Mouse (Mus musculus): ENCODE data around the gene Sgk2.

Sgk2 gene

GRCm38 (mm10) chr2:162987218-162987617 lies at the start of gene Sgk2:
Gene Sgk2, plus strand, starts transcription at chr2:162987330.
- peak in 1 of 2 experiments; percentile 39 for DNase-seq (ENCODE audit: low spot score in 2 of 2)

- no peak for DNase-seq (ENCODE audit: low spot score in 2 of 2)
Measured at GRCm38 (mm10) chr2:162939562-162939961, 47.6 kb upstream of the Sgk2 start.

DNA sequence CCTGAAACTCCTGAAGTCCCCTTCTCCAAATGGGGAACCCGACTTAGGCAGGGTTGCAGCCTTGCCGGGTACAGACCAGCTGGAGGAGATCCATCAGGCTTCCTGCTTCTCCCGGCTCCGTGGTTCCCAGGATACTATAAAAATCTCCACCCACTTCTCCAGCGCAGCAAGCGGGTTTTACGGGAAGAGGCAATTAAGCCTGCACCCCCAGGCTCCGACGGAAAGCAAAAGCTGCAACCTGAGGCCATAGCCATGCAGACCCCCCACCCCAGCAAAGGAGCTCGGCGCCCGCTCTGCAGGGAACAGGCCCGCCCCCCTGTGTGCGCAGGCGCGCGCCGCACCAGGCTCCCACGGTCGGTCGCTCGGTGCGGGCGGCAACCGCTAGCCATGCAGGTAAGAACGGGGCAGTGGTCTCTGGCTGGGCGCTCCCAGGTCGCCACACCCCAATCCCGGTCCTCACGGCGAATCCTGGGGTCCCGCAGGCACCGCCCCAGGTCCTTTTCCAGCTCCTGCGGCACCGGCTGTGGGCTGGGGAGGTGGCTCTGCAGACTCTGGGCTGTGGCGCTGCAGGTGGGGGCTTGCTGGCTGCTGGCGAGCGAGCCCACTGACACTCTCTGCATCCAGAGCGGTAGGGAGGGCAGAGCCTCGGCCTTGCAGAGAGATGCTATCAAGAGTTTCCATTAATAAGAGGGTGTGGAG lies 43.8 kb upstream of the Sgk2 start, which contains the start of gene L3mbtl1:
Gene L3mbtl1, plus strand, starts transcription at position 325 of the 699 bp plus-strand sequence.
- no peak for DNase-seq (ENCODE audit: low spot score in 2 of 2)

GRCm38 (mm10) chr2:162943931-162944330 lies 43.2 kb upstream of the Sgk2 start:
- no peak for DNase-seq (ENCODE audit: low spot score in 2 of 2)

DNA sequence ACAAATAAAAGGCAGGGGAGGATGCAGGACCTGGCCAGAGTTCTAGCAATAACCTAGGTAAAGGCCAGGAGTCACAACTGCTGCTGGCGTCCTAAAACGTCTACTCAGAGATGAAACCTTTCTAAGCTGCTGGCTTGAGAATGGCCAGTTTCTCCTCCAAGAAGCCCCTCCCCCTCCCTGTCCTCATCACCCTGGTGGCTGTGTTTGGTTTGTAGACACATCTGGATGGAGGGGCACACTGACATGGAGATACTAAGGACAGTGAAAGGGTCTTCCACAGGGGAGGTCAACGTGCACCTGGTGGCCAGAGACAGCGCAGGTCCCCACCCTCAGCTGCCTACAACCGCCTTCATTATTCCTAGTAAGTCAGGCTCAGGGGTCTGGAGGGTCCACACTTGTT lies 40.2 kb upstream of the Sgk2 start:
- no peak for DNase-seq (ENCODE audit: low spot score in 2 of 2)

- DNase-seq (ENCODE audit: low spot score in 2 of 2) = peak; percentile 17 to 47
Measured at GRCm38 (mm10) chr2:162947736-162948135, 39.4 kb upstream of the Sgk2 start.

DNA sequence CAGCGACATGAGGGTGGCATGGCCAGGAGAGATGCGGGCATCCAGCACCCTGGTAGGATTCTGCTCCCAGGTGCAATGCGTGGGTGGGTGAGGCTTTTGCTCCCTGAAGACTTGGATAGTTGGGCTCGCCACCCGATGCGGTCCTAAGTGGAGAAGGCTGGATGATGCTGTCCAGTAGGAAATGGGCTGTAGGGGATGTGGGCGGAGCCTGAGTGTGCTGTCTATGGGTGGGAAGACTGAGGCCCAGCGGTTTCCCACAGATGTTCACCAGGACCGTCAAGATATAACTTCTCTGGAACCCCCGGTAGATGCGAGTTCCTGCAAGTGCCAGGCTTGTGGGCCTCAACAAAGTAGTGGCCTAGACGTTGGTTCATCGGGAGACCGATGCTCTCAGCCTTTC lies 38.9 kb upstream of the Sgk2 start:
- DNase-seq (ENCODE audit: low spot score in 2 of 2) = no peak

- no peak for DNase-seq (ENCODE audit: low spot score in 2 of 2)
Measured at GRCm38 (mm10) chr2:162950776-162951175, 36.4 kb upstream of the Sgk2 start.

DNA sequence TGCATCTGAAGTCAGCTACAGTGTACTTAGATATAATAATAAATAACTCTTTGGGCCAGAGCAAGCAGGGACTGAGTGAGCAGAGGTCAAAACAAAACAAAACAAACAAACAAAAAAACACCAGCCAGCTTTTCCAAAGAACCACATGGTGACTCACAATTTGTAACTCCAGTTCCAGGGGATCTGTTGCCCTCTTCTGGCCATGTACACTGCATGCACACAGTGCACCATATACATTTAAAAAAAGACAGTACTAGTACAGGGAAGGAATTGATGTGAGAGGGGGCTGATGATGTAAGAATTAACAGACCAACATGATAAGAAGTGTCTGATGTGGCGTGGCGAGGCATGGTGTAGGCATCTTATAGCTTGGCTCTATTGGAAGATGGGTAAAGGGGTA lies 30.3 kb upstream of the Sgk2 start:
- DNase-seq (ENCODE audit: low spot score in 2 of 2) = no peak

- no peak for DNase-seq (ENCODE audit: low spot score in 2 of 2)
Measured at GRCm38 (mm10) chr2:162961321-162961720, 25.8 kb upstream of the Sgk2 start.

DNA sequence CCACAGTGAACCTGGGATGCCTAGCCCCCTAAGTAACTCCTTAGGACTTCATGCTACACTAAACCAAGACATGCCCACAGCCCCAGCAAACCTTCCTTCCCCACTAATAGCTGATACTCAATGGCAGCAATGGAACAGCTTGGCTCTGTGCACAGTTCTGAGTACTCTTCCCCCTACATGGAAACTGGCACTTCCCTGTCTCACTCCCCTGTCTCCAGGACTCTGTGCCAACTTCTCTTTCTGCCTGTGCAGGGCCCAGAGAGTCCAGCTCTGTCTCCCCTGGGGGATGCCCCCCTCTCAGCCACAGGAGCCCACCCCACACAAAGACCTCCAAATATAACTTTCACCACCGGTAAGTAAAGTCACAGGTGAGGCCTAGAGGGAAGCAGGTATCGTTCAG lies 20.4 kb upstream of the Sgk2 start:
- DNase-seq (ENCODE audit: low spot score in 2 of 2) = no peak

- no peak for DNase-seq (ENCODE audit: low spot score in 2 of 2)
Measured at GRCm38 (mm10) chr2:162968357-162968756, 18.8 kb upstream of the Sgk2 start.

DNA sequence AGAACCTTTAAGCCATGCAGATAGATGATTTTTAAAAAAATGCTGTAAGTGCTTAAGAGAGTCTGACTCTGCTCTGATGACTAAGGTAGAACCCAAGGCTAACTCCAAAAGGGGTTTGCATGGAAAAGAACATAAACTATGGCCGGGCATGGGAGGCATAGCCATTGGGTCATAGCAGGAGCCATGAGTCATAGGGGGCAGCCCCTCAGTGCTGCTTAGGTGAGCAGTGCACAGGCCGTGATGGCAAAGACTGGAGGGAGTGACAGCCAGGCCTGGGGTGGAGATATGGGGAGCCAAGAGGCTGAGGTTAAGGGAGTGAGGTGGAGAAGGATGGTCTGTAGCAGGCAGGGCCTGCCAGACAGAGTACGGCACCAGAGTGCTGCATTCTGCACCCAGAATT lies 18.0 kb upstream of the Sgk2 start:
- no peak for DNase-seq (ENCODE audit: low spot score in 2 of 2)

- DNase-seq (ENCODE audit: low spot score in 2 of 2) = no peak
Measured at GRCm38 (mm10) chr2:162970896-162971295, 16.2 kb upstream of the Sgk2 start.

- DNase-seq (ENCODE audit: low spot score in 2 of 2) = no peak
Measured at GRCm38 (mm10) chr2:162972752-162973151, 14.4 kb upstream of the Sgk2 start.

- no peak for DNase-seq (ENCODE audit: low spot score in 2 of 2)
Measured at GRCm38 (mm10) chr2:162973206-162973605, 13.9 kb upstream of the Sgk2 start.

DNA sequence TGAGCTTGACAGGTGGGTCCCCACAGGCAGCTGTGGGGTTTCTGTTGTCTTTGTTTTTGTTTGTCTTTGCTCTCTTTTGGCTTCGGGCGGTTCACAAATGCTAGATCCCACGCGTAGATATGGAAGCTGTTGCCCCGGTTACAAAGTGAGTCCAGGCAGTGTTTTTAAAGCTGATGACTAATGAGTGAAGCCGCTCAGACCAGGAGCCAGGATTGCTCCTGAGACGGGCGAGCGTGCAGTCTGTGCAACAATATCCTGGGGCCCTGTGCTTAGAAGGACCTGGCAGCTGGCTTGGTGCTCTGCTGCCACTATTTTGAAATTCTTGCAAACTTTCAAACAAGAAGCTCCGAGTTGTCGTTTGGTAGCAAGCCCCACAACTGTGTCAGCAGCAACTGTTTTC lies 13.5 kb upstream of the Sgk2 start:
- DNase-seq (ENCODE audit: low spot score in 2 of 2) = peak in 1 of 2 experiments; percentile 47

GRCm38 (mm10) chr2:162975157-162975775 lies 11.9 kb upstream of the Sgk2 start:
- no peak for DNase-seq (ENCODE audit: low spot score in 2 of 2)

DNA sequence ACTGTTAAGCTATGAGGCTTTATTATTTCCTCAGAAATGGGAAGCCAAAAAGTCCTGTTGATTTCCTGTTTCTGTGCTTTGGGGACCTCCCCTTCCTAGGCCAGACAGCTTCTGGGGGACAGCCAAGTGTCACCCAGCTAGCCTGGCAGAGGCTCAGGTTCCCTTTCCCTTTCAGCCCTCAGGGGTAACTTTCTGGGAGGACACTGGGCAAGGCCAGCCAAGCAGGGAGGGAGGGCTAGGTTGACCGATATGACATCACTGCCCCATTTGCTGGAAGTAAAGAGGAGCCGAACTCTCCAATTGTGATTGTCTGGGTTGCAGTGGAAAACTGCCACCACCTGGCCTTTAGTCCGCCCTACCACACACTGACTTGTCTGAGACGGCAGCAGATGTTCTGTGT lies 11.1 kb upstream of the Sgk2 start:
- DNase-seq (ENCODE audit: low spot score in 2 of 2) = no peak

DNA sequence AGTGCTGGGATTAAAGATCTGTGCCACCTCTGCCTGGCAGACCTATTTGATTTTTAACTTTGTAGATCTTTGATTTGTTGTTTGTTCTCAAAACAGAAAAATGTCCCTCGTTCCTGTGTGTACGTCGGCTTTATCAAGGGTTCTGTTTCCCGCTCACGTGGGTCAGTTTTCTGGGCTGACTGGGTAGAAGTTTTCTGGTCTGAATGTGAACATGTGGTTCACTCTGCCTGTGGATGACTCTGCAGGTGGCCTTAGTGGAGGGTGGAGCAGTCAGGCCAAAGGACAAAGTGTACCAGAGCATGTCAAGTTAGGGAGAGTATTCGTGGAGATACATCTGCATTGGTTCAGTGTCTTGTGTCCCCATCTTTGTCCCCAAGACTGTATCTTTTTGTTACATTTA lies 2.7 kb upstream of the Sgk2 start:
- no peak for DNase-seq (ENCODE audit: low spot score in 2 of 2)

- DNase-seq (ENCODE audit: low spot score in 2 of 2) = no peak
Measured at GRCm38 (mm10) chr2:162985923-162986322, 1.2 kb upstream of the Sgk2 start.

- no peak for DNase-seq (ENCODE audit: low spot score in 2 of 2)
Measured at GRCm38 (mm10) chr2:162986764-162987163, 366 bp upstream of the Sgk2 start.

DNA sequence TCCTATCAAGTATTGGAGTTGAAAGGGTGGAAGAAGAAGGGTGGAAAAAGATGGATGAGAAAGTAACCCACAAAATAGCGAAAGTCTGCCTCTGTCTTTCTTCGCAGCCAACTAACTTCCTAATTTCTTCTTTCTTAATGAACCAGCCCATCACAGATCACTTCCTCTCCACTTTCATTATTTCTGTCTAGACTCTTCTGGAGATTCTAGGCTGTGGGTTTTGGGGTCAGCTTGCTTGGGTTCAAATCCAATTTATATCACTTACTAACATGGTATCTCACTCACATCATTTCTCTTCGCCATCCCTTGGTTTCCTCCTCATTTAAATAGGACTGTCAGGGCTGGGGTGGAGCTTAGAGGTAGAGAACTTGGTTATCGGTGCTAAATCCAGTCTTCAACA lies 1.1 kb downstream of the Sgk2 start:
- no peak for DNase-seq (ENCODE audit: low spot score in 2 of 2)

All from urinary bladder, adult 18-20 months (tissue).